Mouse (Mus musculus): ENCODE measurements around the gene Ube2k. TPM values are rescaled to one million over a fixed set of nuclear protein-coding genes. Genes with fewer than 3 reads are reported as not detected.
A peak's percentile ranks its signal among the peaks of the same experiment; 100 is the strongest.

Gene Ube2k
- total and polyA plus RNA-seq, 2 experiments from 2014 or later = 41.9 to 199 TPM

- Histone ChIP-seq H3K27me3 (ENCODE audit: insufficient read depth, low read length) (no peaks in the 10 kb centered on the region), H3K36me3 (ENCODE audit: insufficient read depth, low read length) (no peaks in the 10 kb centered on the region)
- WGBS = 81% methylated on average over 7 of the region's 7 CpGs
Observed at GRCm38 (mm10) chr5:65500231-65500630, 36.8 kb upstream of the Ube2k start.

GRCm38 (mm10) chr5:65501407-65501806, 35.6 kb upstream of the Ube2k start:
- Histone ChIP-seq H3K4me1 (ENCODE audit: insufficient read depth, low read length) (no peaks in the 10 kb centered on the region), H3K9me3 (ENCODE audit: low read length) (no peaks in the 10 kb centered on the region), H3K9ac (replicated peaks; ENCODE audit: low read length) (no peak overlapping the region), H3K36me3 (ENCODE audit: insufficient read depth, low read length) (no peaks in the 10 kb centered on the region), H3K4me3 (ENCODE audit: low read length) (no peak overlapping the region), H3K4me2 (ENCODE audit: low read depth, low read length) (no peak overlapping the region), H3K27me3 (ENCODE audit: insufficient read depth, low read length) (no peaks in the 10 kb centered on the region), H3K27ac (no peak overlapping the region)
- no peak for TF ChIP-seq CTCF (IDR thresholded peaks at IDR 0.05; ENCODE audit: low read depth)
- WGBS = 93% methylated on average over 9 of the region's 9 CpGs
- DNase-seq (ENCODE audit: low spot score) = no peak
- ATAC-seq = no peak

More at GRCm38 (mm10) chr5:65500231-65500630, 36.8 kb upstream of the Ube2k start:
- Histone ChIP-seq H3K9me3 (ENCODE audit: low read length) (no peaks in the 10 kb centered on the region), H3K4me3 (ENCODE audit: low read length) (no peak overlapping the region), H3K4me1 (ENCODE audit: insufficient read depth, low read length) (no peaks in the 10 kb centered on the region), H3K4me2 (ENCODE audit: low read depth, low read length) (no peak overlapping the region), H3K27ac (no peak overlapping the region), H3K9ac (replicated peaks; ENCODE audit: low read length) (no peak overlapping the region)
- TF ChIP-seq CTCF (IDR thresholded peaks at IDR 0.05; ENCODE audit: low read depth) = no peak
- DNase-seq (ENCODE audit: low spot score) = no peak
- no peak for ATAC-seq

- ATAC-seq (no peak), DNase-seq (ENCODE audit: low spot score) (peak; percentile 30)
- Histone ChIP-seq H3K27me3 (ENCODE audit: insufficient read depth, low read length) (no peaks in the 10 kb centered on the region), H3K27ac (no peak overlapping the region), H3K4me1 (ENCODE audit: insufficient read depth, low read length) (no peaks in the 10 kb centered on the region), H3K4me3 (ENCODE audit: low read length) (no peak overlapping the region), H3K9ac (replicated peaks; ENCODE audit: low read length) (no peak overlapping the region), H3K9me3 (ENCODE audit: low read length) (no peaks in the 10 kb centered on the region), H3K4me2 (ENCODE audit: low read depth, low read length) (peak overlapping the region; percentile 42; the same call in 1 of the 2 replicates), H3K36me3 (ENCODE audit: insufficient read depth, low read length) (no peaks in the 10 kb centered on the region)
- no peak for TF ChIP-seq CTCF (IDR thresholded peaks at IDR 0.05; ENCODE audit: low read depth)
- WGBS = 5% methylated on average over 8 of the region's 8 CpGs
Observed at GRCm38 (mm10) chr5:65505786-65506185, 31.2 kb upstream of the Ube2k start.

- no peaks in the 10 kb centered on the region for H3K4me1 ChIP-seq (ENCODE audit: insufficient read depth, low read length)
- no peaks in the 10 kb centered on the region for H3K36me3 ChIP-seq (ENCODE audit: insufficient read depth, low read length)
- no peak overlapping the region for H3K27ac ChIP-seq
- H3K9ac ChIP-seq (replicated peaks; ENCODE audit: low read length) = no peak overlapping the region
- DNase-seq (ENCODE audit: low spot score) (no peak), ATAC-seq (no peak)
- no peak overlapping the region for H3K4me3 ChIP-seq (ENCODE audit: low read length)
- no peaks in the 10 kb centered on the region for H3K27me3 ChIP-seq (ENCODE audit: insufficient read depth, low read length)
- 0 out of 2 replicates have a peak, but pooled peaks cover 2% of the 10 kb centered on the region for H3K9me3 ChIP-seq (ENCODE audit: low read length)
- no peak overlapping the region for H3K4me2 ChIP-seq (ENCODE audit: low read depth, low read length)
- no peak for TF ChIP-seq CTCF (IDR thresholded peaks at IDR 0.05; ENCODE audit: low read depth)
- 85% methylated on average over 8 of the region's 8 CpGs for WGBS
Observed at GRCm38 (mm10) chr5:65508395-65508794, 28.6 kb upstream of the Ube2k start.

GRCm38 (mm10) chr5:65513506-65513905, 23.5 kb upstream of the Ube2k start:
- H3K9ac ChIP-seq (replicated peaks; ENCODE audit: low read length) = no peak overlapping the region
- DNase-seq (ENCODE audit: low spot score) (no peak), ATAC-seq (no peak)
- H3K4me3 ChIP-seq (ENCODE audit: low read length) = no peak overlapping the region
- no peak overlapping the region for H3K27ac ChIP-seq
- H3K36me3 ChIP-seq (ENCODE audit: insufficient read depth, low read length) = no peaks in the 10 kb centered on the region
- H3K4me2 ChIP-seq (ENCODE audit: low read depth, low read length) = no peak overlapping the region
- H3K4me1 ChIP-seq (ENCODE audit: insufficient read depth, low read length) = no peaks in the 10 kb centered on the region
- H3K27me3 ChIP-seq (ENCODE audit: insufficient read depth, low read length) = no peaks in the 10 kb centered on the region
- 79% methylated on average over 3 of the region's 3 CpGs for WGBS
- TF ChIP-seq CTCF (IDR thresholded peaks at IDR 0.05; ENCODE audit: low read depth) = no peak
- 0 out of 2 replicates have a peak, but pooled peaks cover 2% of the 10 kb centered on the region for H3K9me3 ChIP-seq (ENCODE audit: low read length)

- WGBS = 64% methylated on average over 5 of the region's 5 CpGs
- ATAC-seq (no peak), DNase-seq (ENCODE audit: low spot score) (no peak)
- no peaks in the 10 kb centered on the region for H3K27me3 ChIP-seq (ENCODE audit: insufficient read depth, low read length)
- no peak overlapping the region for H3K9ac ChIP-seq (replicated peaks; ENCODE audit: low read length)
- H3K27ac ChIP-seq = no peak overlapping the region
- H3K36me3 ChIP-seq (ENCODE audit: insufficient read depth, low read length) = no peaks in the 10 kb centered on the region
- H3K4me2 ChIP-seq (ENCODE audit: low read depth, low read length) = no peak overlapping the region
- H3K9me3 ChIP-seq (ENCODE audit: low read length) = 0 out of 2 replicates have a peak, but pooled peaks cover 2% of the 10 kb centered on the region
- no peak overlapping the region for H3K4me3 ChIP-seq (ENCODE audit: low read length)
- no peak for TF ChIP-seq CTCF (IDR thresholded peaks at IDR 0.05; ENCODE audit: low read depth)
- H3K4me1 ChIP-seq (ENCODE audit: insufficient read depth, low read length) = no peaks in the 10 kb centered on the region
Observed at GRCm38 (mm10) chr5:65514635-65515278, 22.3 kb upstream of the Ube2k start.

- H3K4me3 ChIP-seq (ENCODE audit: low read length) = no peak overlapping the region
- ATAC-seq (no peak), DNase-seq (ENCODE audit: low spot score) (peak; percentile 29)
- H3K36me3 ChIP-seq (ENCODE audit: insufficient read depth, low read length) = no peaks in the 10 kb centered on the region
- no peaks in the 10 kb centered on the region for H3K9me3 ChIP-seq (ENCODE audit: low read length)
- no peaks in the 10 kb centered on the region for H3K4me1 ChIP-seq (ENCODE audit: insufficient read depth, low read length)
- H3K27ac ChIP-seq = no peak overlapping the region
- WGBS = 87% methylated on average over 1 of the region's 1 CpGs
- H3K27me3 ChIP-seq (ENCODE audit: insufficient read depth, low read length) = no peaks in the 10 kb centered on the region
- no peak overlapping the region for H3K9ac ChIP-seq (replicated peaks; ENCODE audit: low read length)
- TF ChIP-seq CTCF (IDR thresholded peaks at IDR 0.05; ENCODE audit: low read depth) = peak; percentile 61
- H3K4me2 ChIP-seq (ENCODE audit: low read depth, low read length) = no peak overlapping the region
Observed at GRCm38 (mm10) chr5:65521803-65522202, 15.2 kb upstream of the Ube2k start.

Measured in hindbrain, postnatal 0 days (tissue).